7 mouse cellular contexts compared by ENCODE assay signal in the genomic region with DNA sequence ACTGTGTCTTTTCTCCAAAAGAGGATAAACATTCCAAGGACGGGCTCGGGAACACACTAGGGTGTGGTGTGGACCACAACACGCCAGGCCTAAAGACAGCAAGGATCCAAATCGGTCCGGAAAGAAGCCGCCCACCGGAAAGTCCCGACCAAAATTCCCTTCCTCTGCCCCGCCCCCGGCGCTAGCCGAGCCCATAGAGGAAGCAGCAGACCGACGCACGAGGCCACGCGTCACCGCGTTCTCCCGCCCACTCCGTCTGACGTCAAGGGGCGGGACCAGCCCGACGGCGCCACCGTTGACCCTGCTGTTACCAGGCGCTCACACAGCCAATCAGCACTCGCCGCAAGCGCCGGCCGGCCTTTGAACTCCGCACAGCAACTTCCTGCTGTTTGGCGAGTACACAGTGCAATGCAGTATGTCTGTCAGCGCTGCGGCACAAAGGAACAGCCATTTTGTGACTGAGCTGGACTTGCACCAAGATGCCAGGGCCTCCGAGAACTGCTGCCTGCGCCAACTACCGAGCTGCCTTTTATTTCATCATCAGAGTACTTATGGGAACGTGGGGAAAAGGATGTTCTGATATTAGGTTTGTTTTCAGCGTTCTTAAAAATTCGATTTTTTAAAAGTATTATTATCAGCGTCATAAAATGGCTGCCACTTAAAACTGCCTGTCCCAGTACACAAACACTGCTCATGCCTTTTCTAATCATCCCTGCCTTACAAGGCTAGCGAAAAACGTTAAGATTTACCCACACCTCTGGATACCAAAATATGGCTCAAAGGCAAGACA. TPM values are rescaled to one million over a fixed set of nuclear protein-coding genes. Genes with fewer than 3 reads are reported as not detected.
DNase-seq lines count a peak whose midpoint lies in the region; ATAC-seq lines count a peak whose summit lies in the region.

No protein-coding gene starts in this region.

- H3K4me2 ChIP-seq in midbrain, embryonic 13.5 days (replicated peaks): peak overlapping the region; percentile 65

- peak; percentile 100 for DNase-seq in adrenal gland, postnatal 10 days
- DNase-seq in embryonic facial prominence, embryonic 10.5 days (ENCODE audit: low spot score): peak; percentile 100
- peak; percentile 83 for DNase-seq in gonadal fat pad, adult 2 months (ENCODE audit: low read depth)
- peak; percentile 100 for DNase-seq in kidney, adult 11 months
- peak; percentile 100 for DNase-seq in limb, embryonic 10.5 days (ENCODE audit: low spot score)
- DNase-seq in spleen, adult 12 weeks (ENCODE audit: low spot score): peak; percentile 100

- ATAC-seq in midbrain, embryonic 13.5 days: peak; percentile 99

- peak overlapping the region; percentile 93 for H3K27ac ChIP-seq in embryonic facial prominence, embryonic 10.5 days (replicated peaks)
- H3K27ac ChIP-seq in limb, embryonic 10.5 days: peak overlapping the region; percentile 96
- peak overlapping the region; percentile 96 for H3K27ac ChIP-seq in midbrain, embryonic 13.5 days

- peak overlapping the region; percentile 70 for H3K9ac ChIP-seq in midbrain, embryonic 13.5 days (replicated peaks)

- no peaks in the 10 kb centered on the region for H3K9me3 ChIP-seq in embryonic facial prominence, embryonic 10.5 days
- no peaks in the 10 kb centered on the region for H3K9me3 ChIP-seq in limb, embryonic 10.5 days (replicated peaks)
- no peaks in the 10 kb centered on the region for H3K9me3 ChIP-seq in midbrain, embryonic 13.5 days

- H3K4me1 ChIP-seq in embryonic facial prominence, embryonic 10.5 days: peaks cover 40% of the 10 kb centered on the region
- peaks cover 37% of the 10 kb centered on the region for H3K4me1 ChIP-seq in limb, embryonic 10.5 days
- H3K4me1 ChIP-seq in midbrain, embryonic 13.5 days (replicated peaks): peaks cover 47% of the 10 kb centered on the region

- peak overlapping the region; percentile 76 for H3K4me3 ChIP-seq in embryonic facial prominence, embryonic 10.5 days
- H3K4me3 ChIP-seq in limb, embryonic 10.5 days: peak overlapping the region; percentile 67
- peak overlapping the region; percentile 48 for H3K4me3 ChIP-seq in midbrain, embryonic 13.5 days (replicated peaks)

- H3K27me3 ChIP-seq in embryonic facial prominence, embryonic 10.5 days (replicated peaks; ENCODE audit: low read depth, poor library complexity, severe bottlenecking): no peaks in the 10 kb centered on the region
- H3K27me3 ChIP-seq in limb, embryonic 10.5 days (ENCODE audit: low read depth, poor library complexity, severe bottlenecking): no peaks in the 10 kb centered on the region
- H3K27me3 ChIP-seq in midbrain, embryonic 13.5 days: no peaks in the 10 kb centered on the region

- under 1% methylated on average over 46 of the region's 46 CpGs for WGBS in embryonic facial prominence, embryonic 10.5 days
- under 1% methylated on average over 46 of the region's 46 CpGs for WGBS in limb, embryonic 10.5 days
- 0% methylated on average over 46 of the region's 46 CpGs for WGBS in midbrain, embryonic 13.5 days

- peaks cover 32% of the 10 kb centered on the region for H3K36me3 ChIP-seq in embryonic facial prominence, embryonic 10.5 days (replicated peaks)
- peaks cover 25% of the 10 kb centered on the region for H3K36me3 ChIP-seq in limb, embryonic 10.5 days
- no peaks in the 10 kb centered on the region for H3K36me3 ChIP-seq in midbrain, embryonic 13.5 days

RNA-seq across cellular contexts. Expression of gene Chd2, which starts 3.8 kb away (rescaled TPM):
- 10 to 100 TPM; 42.8 to 62.0 TPM for total RNA-seq in adrenal gland, postnatal 10 days (2021)
- polyA plus RNA-seq in embryonic facial prominence, embryonic 10.5 days (2016; fragmentation: Nextera tagmentation; extraction: Ambion mirVana): 49.2 and 54.8 TPM in 2 replicates
- 32.7 and 43.7 TPM in 2 replicates for polyA plus RNA-seq in gonadal fat pad, adult 2 months (2012; rRNA removed)
- polyA plus RNA-seq in limb, embryonic 10.5 days (2016; fragmentation: Nextera tagmentation; extraction: Ambion mirVana): 33.7 and 53.2 TPM in 2 replicates
- 48.5 and 57.4 TPM in 2 replicates for polyA plus RNA-seq in midbrain, embryonic 13.5 days (2015; fragmentation: Nextera tagmentation; extraction: Ambion mirVana)

Comparison
In these comparisons a context has a peak if more than half of its experiments do, and no peak if none do; other contexts are left out.
1. Peak in every context shown above with its lines: DNase-seq, ATAC-seq, H3K4me3 ChIP-seq and H3K27ac ChIP-seq.